Mouse (Mus musculus): ENCODE measurements around the gene Flrt2.

DNA sequence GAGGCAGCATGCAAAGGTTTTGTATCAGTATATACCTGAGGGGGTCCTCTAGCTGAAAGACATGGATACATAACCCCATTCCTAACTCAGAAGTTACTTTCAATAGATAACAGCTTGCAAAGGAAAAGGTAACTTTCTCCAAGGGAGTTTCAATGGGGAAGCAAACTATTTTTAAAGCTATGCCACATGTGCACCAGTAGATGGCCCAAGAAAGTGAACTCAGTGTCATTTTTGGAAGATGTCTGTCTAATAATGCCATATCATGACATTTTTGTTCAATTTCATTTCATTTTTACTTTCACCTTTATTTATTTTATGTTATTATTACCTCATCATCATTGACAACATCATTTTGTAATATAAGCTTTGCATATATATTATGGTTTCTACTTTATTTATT lies 124.6 kb downstream of the Flrt2 start:
- no peak for TF ChIP-seq CTCF (IDR thresholded peaks at IDR 0.05; ENCODE audit: extremely low read depth, insufficient read length, insufficient replicate concordance, low read depth, low read length)
- no peak for TF ChIP-seq POLR2A (IDR thresholded peaks at IDR 0.05; ENCODE audit: low read depth, low read length)

Measured in small intestine, adult 2 months (tissue).